Mouse (Mus musculus) intestine, embryonic 15.5 days (tissue): ENCODE data around the gene Cacnb4. TPM values are rescaled to one million over a fixed set of nuclear protein-coding genes. Genes with fewer than 3 reads are reported as not detected.

Source experiments
- ATAC-seq: fragments of 200-750 bp; cut with Nextera tagmentation; 2 replicates; pipeline ENCODE4 v1.8.0; 2017; ENCODE audit warnings: moderate TSS enrichment, moderate library complexity
- H3K27ac ChIP-seq: fragments of 300-500 bp; sonication (generic); 2 replicates; pipeline ENCODE4 v1.5.1; 2015; ENCODE audit warnings: mild to moderate bottlenecking, inconsistent platforms
- H3K27me3 ChIP-seq: fragments of 300-500 bp; sonication (generic); replicated peaks from 2 replicates; pipeline ENCODE4 v1.6.1; 2015; ENCODE audit warnings: inconsistent platforms
- H3K36me3 ChIP-seq: fragments of 300-500 bp; sonication (generic); 2 replicates; pipeline ENCODE4 v1.6.1; 2015; ENCODE audit warnings: inconsistent platforms
- H3K4me1 ChIP-seq: fragments of 300-500 bp; sonication (generic); replicated peaks from 2 replicates; pipeline ENCODE4 v1.6.1; 2015; ENCODE audit warnings: inconsistent platforms
- H3K4me2 ChIP-seq: fragments of 300-500 bp; sonication (generic); replicated peaks from 2 replicates; pipeline ENCODE4 v1.6.1; 2015; ENCODE audit warnings: mild to moderate bottlenecking, inconsistent platforms
- H3K4me3 ChIP-seq: fragments of 300-500 bp; sonication (generic); replicated peaks from 2 replicates; pipeline ENCODE4 v1.5.1; 2015; ENCODE audit warnings: inconsistent platforms
- H3K9ac ChIP-seq: fragments of 300-500 bp; sonication (generic); 2 replicates; pipeline ENCODE4 v1.6.1; 2015; ENCODE audit warnings: inconsistent platforms
- H3K9me3 ChIP-seq: fragments of 300-500 bp; sonication (generic); 2 replicates; pipeline ENCODE4 v1.6.1; 2016; ENCODE audit warnings: inconsistent platforms
- WGBS: fragments of 180-500 bp; shearing (Covaris S2); methylation state at CpG from one replicate; pipeline ENCODE4 v1.1.7; 2015; 5-methylcytosine and 5-hydroxymethylcytosine counted together
- polyA plus RNA-seq: library from polyadenylated mRNA; unstranded; fragments of >200 nt; fragmentation: Nextera tagmentation; extraction: Ambion mirVana; gene quantifications from 2 replicates; pipeline ENCODE4 v1.2.1, GENCODE M21; 2015

Cacnb4 gene
- polyA plus RNA-seq, 1 experiment from 2014 or later, result 0.89 TPM

- Histone ChIP-seq H3K36me3 (no peaks in the 10 kb centered on the region), H3K27ac (no peak overlapping the region), H3K4me1 (no peaks in the 10 kb centered on the region; the same call in 1 of the 2 replicates), H3K9ac (no peak overlapping the region), H3K4me3 (no peak overlapping the region), H3K4me2 (no peak overlapping the region), H3K9me3 (no peaks in the 10 kb centered on the region), H3K27me3 (no peaks in the 10 kb centered on the region)
- 84% methylated on average over 11 of the region's 11 CpGs for WGBS
- ATAC-seq, result no peak
Observed at GRCm38 (mm10) chr2:52495097-52495694, 181.4 kb downstream of the Cacnb4 start.

GRCm38 (mm10) chr2:52494274-52494673, 182.4 kb downstream of the Cacnb4 start:
- Histone ChIP-seq H3K27me3 (no peaks in the 10 kb centered on the region), H3K4me2 (no peak overlapping the region)

GRCm38 (mm10) chr2:52492867-52493266, 183.8 kb downstream of the Cacnb4 start:
- Histone ChIP-seq H3K4me1 (no peaks in the 10 kb centered on the region), H3K9ac (no peak overlapping the region), H3K36me3 (no peaks in the 10 kb centered on the region), H3K4me2 (no peak overlapping the region), H3K27ac (no peak overlapping the region), H3K9me3 (no peaks in the 10 kb centered on the region), H3K27me3 (no peaks in the 10 kb centered on the region), H3K4me3 (no peak overlapping the region)
- WGBS, result 76% methylated on average over 13 of the region's 13 CpGs
- no peak for ATAC-seq

More at GRCm38 (mm10) chr2:52494274-52494673, 182.4 kb downstream of the Cacnb4 start:
- WGBS, result 50% methylated on average over 8 of the region's 8 CpGs
- H3K36me3 ChIP-seq, result no peaks in the 10 kb centered on the region
- no peaks in the 10 kb centered on the region for H3K9me3 ChIP-seq
- no peak for ATAC-seq
- no peak overlapping the region for H3K27ac ChIP-seq
- no peaks in the 10 kb centered on the region; the same call in 1 of the 2 replicates for H3K4me1 ChIP-seq
- H3K9ac ChIP-seq, result no peak overlapping the region
- H3K4me3 ChIP-seq, result no peak overlapping the region

- Histone ChIP-seq H3K4me1 (no peaks in the 10 kb centered on the region), H3K36me3 (no peaks in the 10 kb centered on the region), H3K4me2 (no peak overlapping the region), H3K27me3 (no peaks in the 10 kb centered on the region), H3K4me3 (no peak overlapping the region), H3K9ac (no peak overlapping the region), H3K27ac (no peak overlapping the region), H3K9me3 (no peaks in the 10 kb centered on the region)
- no peak for ATAC-seq
- 52% methylated on average over 1 of the region's 1 CpGs for WGBS
Observed at GRCm38 (mm10) chr2:52489840-52490239, 186.8 kb downstream of the Cacnb4 start.

- no peak overlapping the region for H3K27ac ChIP-seq
- H3K4me2 ChIP-seq, result no peak overlapping the region
- no peak overlapping the region for H3K4me3 ChIP-seq
- H3K9me3 ChIP-seq, result no peaks in the 10 kb centered on the region
- 71% methylated on average over 5 of the region's 5 CpGs for WGBS
- no peaks in the 10 kb centered on the region for H3K36me3 ChIP-seq
- no peaks in the 10 kb centered on the region for H3K27me3 ChIP-seq
- H3K9ac ChIP-seq, result no peak overlapping the region
- ATAC-seq, result no peak
- no peaks in the 10 kb centered on the region for H3K4me1 ChIP-seq
Observed at GRCm38 (mm10) chr2:52483496-52483895, 193.1 kb downstream of the Cacnb4 start.

GRCm38 (mm10) chr2:52480476-52480875, 196.2 kb downstream of the Cacnb4 start:
- Histone ChIP-seq H3K4me1 (no peaks in the 10 kb centered on the region), H3K4me2 (no peak overlapping the region), H3K9me3 (no peaks in the 10 kb centered on the region), H3K36me3 (no peaks in the 10 kb centered on the region), H3K27me3 (no peaks in the 10 kb centered on the region), H3K27ac (no peak overlapping the region), H3K4me3 (no peak overlapping the region), H3K9ac (no peak overlapping the region)
- WGBS, result 76% methylated on average over 8 of the region's 8 CpGs
- no peak for ATAC-seq

- H3K9ac ChIP-seq, result no peak overlapping the region
- H3K4me1 ChIP-seq, result no peaks in the 10 kb centered on the region
- ATAC-seq, result no peak
- no peak overlapping the region for H3K27ac ChIP-seq
- H3K9me3 ChIP-seq, result no peaks in the 10 kb centered on the region
- no peaks in the 10 kb centered on the region for H3K36me3 ChIP-seq
- no peaks in the 10 kb centered on the region for H3K27me3 ChIP-seq
- H3K4me2 ChIP-seq, result no peak overlapping the region
- H3K4me3 ChIP-seq, result no peak overlapping the region
- WGBS, result 92% methylated on average over 5 of the region's 5 CpGs
Observed at GRCm38 (mm10) chr2:52478501-52478900, 198.1 kb downstream of the Cacnb4 start.

GRCm38 (mm10) chr2:52477550-52477907, 199.1 kb downstream of the Cacnb4 start:
- no peaks in the 10 kb centered on the region for H3K27me3 ChIP-seq
- no peaks in the 10 kb centered on the region for H3K4me1 ChIP-seq
- no peak overlapping the region for H3K4me2 ChIP-seq
- no peaks in the 10 kb centered on the region for H3K36me3 ChIP-seq
- no peak for ATAC-seq
- 89% methylated on average over 13 of the region's 13 CpGs for WGBS
- no peak overlapping the region for H3K27ac ChIP-seq
- no peak overlapping the region for H3K4me3 ChIP-seq
- H3K9ac ChIP-seq, result no peak overlapping the region
- no peaks in the 10 kb centered on the region for H3K9me3 ChIP-seq

GRCm38 (mm10) chr2:52476801-52477549, 199.7 kb downstream of the Cacnb4 start:
- no peak for ATAC-seq
- no peak overlapping the region for H3K9ac ChIP-seq
- no peaks in the 10 kb centered on the region for H3K9me3 ChIP-seq
- 62% methylated on average over 13 of the region's 13 CpGs for WGBS
- no peak overlapping the region for H3K27ac ChIP-seq
- no peak overlapping the region for H3K4me2 ChIP-seq
- H3K4me1 ChIP-seq, result no peaks in the 10 kb centered on the region
- no peaks in the 10 kb centered on the region for H3K27me3 ChIP-seq
- H3K36me3 ChIP-seq, result no peaks in the 10 kb centered on the region
- H3K4me3 ChIP-seq, result no peak overlapping the region

- WGBS, result 96% methylated on average over 4 of the region's 4 CpGs
- Histone ChIP-seq H3K36me3 (no peaks in the 10 kb centered on the region), H3K27me3 (no peaks in the 10 kb centered on the region), H3K9ac (no peak overlapping the region), H3K4me2 (no peak overlapping the region), H3K27ac (no peak overlapping the region), H3K4me1 (no peaks in the 10 kb centered on the region), H3K4me3 (no peak overlapping the region), H3K9me3 (no peaks in the 10 kb centered on the region)
- ATAC-seq, result no peak
Observed at GRCm38 (mm10) chr2:52475854-52476253, 200.8 kb downstream of the Cacnb4 start.

- Histone ChIP-seq H3K27me3 (no peaks in the 10 kb centered on the region), H3K9me3 (no peaks in the 10 kb centered on the region), H3K36me3 (no peaks in the 10 kb centered on the region), H3K27ac (no peak overlapping the region), H3K4me1 (no peaks in the 10 kb centered on the region), H3K4me2 (no peak overlapping the region), H3K9ac (no peak overlapping the region), H3K4me3 (no peak overlapping the region)
- ATAC-seq, result no peak
- 88% methylated on average over 11 of the region's 11 CpGs for WGBS
Observed at GRCm38 (mm10) chr2:52474570-52474969, 202.1 kb downstream of the Cacnb4 start.

- Histone ChIP-seq H3K9me3 (no peaks in the 10 kb centered on the region), H3K4me3 (no peak overlapping the region), H3K4me2 (no peak overlapping the region), H3K4me1 (no peaks in the 10 kb centered on the region), H3K27me3 (no peaks in the 10 kb centered on the region), H3K36me3 (no peaks in the 10 kb centered on the region), H3K9ac (no peak overlapping the region), H3K27ac (no peak overlapping the region)
- no peak for ATAC-seq
- WGBS, result 34% methylated on average over 4 of the region's 4 CpGs
Observed at GRCm38 (mm10) chr2:52471545-52472291, 204.9 kb downstream of the Cacnb4 start.
